Mouse (Mus musculus): ENCODE data around the gene Nck2.

The Nck2 gene

DNA sequence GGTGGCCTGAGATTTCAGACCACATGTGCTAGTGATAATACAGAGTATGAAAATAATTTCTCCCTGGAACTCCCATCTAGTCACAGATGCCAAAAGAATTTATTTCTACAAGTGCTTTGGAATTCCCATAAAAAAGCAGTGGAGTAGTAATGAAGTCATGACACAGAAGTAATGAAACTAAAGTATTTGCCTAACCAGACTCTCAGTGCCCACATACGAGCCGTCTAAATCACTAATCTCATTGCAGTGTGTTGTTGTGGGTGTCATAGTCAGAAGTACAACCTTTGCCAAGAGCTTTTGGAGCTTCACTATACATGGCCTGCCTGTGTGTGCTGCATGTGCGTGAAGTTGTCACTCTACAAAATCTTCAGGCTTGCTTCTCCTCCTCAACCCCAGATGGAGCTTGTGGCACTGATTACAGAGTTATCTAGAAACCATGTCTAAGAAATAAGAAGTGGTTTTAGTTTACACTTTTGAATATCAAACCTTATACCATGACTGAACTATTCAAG is 130.5 kb downstream of the Nck2 start:
- no peak for DNase-seq (ENCODE audit: low read depth, low spot score)

DNA sequence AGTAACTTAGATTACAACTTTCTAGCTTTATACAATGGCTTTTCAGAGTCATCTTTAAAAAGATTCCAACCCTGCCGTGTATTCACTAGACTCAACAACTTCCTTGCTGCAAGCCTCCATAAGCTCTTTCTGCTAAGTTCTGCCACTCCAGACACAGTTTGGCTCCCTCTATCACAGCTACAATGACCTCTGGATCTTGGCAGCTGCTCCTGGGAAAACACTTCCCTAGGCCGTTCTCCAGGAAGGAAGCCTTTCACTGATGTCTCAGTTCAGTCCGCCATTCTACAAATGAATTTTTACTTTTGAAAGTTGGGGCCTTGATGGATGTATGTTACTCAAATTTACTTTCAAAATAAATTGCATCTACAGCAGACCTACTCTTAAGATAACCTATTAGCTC is 133.0 kb downstream of the Nck2 start:
- DNase-seq (ENCODE audit: low read depth, low spot score), result no peak

DNA sequence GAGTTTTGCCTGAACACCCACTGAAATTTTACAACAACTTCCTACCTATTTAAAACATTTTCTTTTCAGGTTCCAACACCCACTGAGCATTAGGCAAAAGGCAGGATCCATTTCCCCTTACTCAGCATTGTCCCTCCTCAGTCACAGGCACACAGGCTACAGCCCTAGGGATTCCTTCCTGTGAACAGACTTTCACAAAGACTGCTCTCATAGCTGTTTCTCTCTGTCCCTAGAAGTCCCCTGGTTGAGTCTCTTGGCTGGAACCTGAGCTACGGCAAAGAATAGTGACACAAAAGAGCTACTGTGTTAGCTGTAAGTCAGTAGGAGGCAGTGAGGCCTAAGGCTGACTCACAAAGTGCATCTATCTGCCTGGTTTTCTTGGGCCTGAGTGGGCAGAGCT is 139.2 kb downstream of the Nck2 start:
- DNase-seq (ENCODE audit: low read depth, low spot score), result no peak

DNA sequence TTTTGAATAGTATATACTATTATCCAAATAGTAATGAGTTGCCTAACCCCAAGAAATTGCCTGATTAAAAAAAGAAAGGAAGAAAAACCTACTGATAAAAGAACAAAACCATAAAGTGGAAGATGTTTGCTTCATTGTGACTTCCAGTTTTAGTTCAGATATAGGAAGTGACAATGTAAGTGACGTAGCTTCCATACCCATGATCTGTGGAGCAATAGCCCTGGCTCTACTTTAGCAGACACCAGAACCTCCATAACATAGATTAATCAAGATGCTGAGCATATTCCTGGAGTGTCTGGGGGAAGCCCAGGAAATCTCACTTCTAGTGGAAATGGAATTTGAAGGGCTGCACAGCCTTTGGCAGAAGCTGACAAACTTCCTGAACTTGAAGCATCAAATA is 144.6 kb downstream of the Nck2 start:
- DNase-seq (ENCODE audit: low read depth, low spot score), result no peak

DNA sequence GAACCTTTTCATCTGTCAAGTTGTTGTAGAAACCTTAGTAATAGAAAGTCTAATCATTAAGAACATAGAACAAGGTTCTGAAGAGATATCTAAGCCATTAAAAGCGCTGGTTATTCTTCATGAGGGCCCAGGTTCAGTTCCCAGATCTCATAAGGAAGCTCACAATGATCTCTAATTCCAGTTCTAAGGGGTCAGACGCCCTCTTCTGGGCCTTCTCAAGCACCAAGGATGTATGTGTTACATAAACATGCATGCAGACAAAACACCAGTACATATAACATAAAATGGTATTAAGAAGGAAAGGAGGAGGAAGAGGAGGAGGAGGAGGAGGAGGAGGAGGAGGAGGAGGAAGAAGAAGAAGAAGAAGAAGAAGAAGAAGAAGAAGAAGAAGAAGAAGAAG is 145.5 kb downstream of the Nck2 start:
- DNase-seq (ENCODE audit: low read depth, low spot score), result no peak

DNA sequence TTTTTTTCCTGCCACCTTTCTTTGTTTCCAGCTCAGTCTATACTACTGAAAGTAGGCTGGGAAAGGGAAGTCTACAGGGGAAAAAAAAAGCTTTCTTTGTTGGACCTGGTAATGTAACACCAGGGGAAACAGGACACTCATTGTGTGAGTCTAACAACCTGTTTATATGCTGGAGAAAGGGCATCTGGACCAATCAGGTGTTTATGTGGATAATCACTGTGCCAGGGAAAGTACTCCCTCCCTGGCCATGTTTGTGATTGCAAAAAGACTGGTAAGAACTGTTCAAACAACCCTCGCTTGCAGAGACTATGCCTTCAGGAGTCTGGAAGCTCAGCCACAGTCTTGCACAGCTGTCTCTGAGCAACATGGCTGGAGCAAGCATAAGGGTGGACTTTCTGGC is 146.3 kb downstream of the Nck2 start:
- no peak for DNase-seq (ENCODE audit: low read depth, low spot score)

DNA sequence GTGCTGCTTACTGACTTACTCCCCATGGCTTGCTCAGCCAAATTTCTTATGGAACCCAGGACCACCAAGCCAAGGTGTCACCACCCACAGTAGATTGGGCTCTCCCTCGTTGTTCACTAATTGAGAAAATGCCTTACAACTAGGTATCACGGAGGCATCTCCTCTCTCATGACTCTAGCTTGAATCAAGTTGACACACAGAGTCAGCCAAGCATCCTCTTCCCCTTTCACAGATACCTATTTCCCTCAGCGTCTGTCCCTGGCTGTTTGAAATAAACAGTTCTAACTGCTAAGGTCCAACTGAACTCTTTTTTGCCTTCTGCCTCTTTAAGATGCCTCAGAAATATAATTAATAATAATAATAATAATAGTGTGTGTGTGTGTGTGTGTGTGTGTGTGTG is 148.7 kb downstream of the Nck2 start:
- DNase-seq (ENCODE audit: low read depth, low spot score), result no peak

DNA sequence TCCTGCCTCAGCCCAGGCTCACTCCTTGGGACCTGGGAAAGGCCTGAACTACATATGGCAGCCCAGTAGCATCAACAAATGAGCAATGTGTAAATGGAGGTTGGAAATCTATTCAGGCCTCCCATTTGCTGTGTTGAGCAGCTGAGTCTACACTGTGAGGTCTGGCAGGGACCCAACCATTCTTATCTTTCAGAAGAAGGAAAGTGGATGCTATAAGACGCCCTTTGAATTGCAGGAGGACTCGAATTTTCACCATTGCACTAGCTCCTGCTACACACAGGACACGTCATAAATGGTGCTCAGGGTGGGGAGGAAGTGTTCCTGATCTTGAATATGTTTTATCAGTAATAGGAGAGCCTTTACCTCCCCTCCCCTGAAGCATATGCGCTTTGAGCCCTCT is 150.4 kb downstream of the Nck2 start:
- DNase-seq (ENCODE audit: low read depth, low spot score), result no peak

DNA sequence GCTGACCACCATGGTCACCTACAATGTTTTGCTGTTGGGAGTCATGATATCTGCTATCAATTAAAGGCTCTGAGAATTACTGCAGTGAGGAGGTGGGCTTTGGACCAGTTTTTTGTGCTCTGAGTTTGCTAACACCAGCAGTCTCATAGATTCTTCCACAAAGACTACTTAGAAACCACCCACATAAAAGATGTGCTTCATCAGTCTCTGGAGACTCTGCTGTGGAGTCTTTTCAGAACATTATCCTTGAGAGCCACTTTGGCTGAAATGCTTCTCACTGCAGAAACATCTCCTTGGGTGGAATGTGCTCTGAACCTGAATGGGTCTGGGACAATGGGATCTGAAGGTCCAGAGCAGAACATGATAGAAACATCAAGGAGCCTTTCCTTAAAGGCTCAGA is 153.4 kb downstream of the Nck2 start:
- DNase-seq (ENCODE audit: low read depth, low spot score), result no peak

DNA sequence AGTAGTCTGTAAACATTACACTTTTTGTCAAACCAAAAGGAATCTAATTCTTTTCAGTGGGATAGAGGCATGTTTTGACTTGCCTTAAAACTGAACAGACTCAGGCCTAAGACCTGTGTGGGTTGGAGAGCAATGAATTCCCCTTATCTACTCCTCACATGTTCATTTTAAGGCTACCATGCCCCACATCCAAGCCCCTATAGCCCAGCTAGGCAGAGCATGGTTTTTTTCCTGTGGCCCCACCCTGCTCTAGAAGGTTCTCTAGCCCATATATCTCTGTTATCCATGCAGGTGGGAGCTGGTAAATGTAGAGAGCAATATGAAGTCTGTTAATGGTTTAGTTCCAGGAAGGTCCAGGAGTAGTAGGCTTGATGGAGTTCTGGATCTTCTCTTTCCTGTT is 155.1 kb downstream of the Nck2 start:
- no peak for DNase-seq (ENCODE audit: low read depth, low spot score)

DNA sequence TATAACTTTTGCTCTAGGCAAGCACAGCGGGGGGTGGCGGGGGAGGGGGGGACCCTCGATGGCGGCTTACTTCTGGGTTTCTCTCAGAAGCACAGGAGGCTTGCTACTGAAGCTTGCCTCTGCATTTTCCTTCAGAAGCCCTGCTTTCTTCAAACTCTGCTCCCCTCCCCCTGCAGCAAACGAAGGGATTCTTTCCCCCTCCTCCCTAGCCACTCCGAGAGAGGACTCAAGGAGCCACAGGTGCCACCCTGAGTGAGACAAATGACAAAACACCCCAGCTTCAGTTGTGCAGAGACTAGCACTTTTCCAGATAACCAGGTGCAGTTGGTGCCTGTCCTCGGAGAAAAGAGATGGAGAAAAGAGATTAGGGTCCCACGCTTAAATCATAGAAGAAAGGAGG is 156.7 kb downstream of the Nck2 start:
- DNase-seq (ENCODE audit: low read depth, low spot score), result no peak

DNA sequence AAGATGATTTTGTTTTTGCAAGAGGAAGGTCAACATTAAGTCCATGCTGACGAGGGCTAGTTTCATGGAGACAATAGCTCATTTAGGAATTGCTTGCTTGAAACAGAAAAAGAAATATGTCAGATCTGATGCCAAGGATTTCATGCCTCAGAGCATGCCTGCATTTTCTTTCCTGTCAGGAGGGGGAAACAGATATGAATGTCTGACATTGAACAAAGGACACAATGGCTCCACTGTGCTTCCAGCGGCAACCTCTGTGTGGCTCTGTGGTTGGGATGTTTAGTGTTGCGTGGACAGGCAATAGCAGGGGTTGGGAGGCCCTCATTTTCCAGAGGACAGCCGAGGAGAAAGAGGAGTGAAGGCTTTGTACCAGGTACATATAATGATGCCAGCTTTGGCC is 171.6 kb downstream of the Nck2 start:
- DNase-seq (ENCODE audit: low read depth, low spot score), result no peak
